Mouse (Mus musculus): ENCODE data around the gene Naaladl1.

GRCm38 (mm10) chr19:6097847-6098246, 7.7 kb upstream of the Naaladl1 start:
- no peak for TF ChIP-seq CTCF (IDR thresholded peaks at IDR 0.05; ENCODE audit: insufficient read depth, low read length)
- no peak for TF ChIP-seq POLR2A (IDR thresholded peaks at IDR 0.05; ENCODE audit: borderline replicate concordance, extremely low read depth, low read depth, low read length)
